Mouse (Mus musculus) heart, embryonic 14.5 days (tissue): ENCODE data around the gene Bag1. TPM values are rescaled to one million over a fixed set of nuclear protein-coding genes. Genes with fewer than 3 reads are reported as not detected.

Experiments used
- ATAC-seq: fragments of 200-750 bp; cut with Nextera tagmentation; 2 replicates; pipeline ENCODE4 v1.8.0; 2017; ENCODE audit warnings: low read depth, moderate TSS enrichment; ENCODE audit not compliant: insufficient number of reproducible peaks, insufficient read depth, low FRiP score
- H3K27ac ChIP-seq, 2 experiments: fragments of 200-500 bp in 1 of 2; fragments of 300-500 bp in 1 of 2; sonication (generic) in 1 of 2; replicated peaks in 1 of 2; 2 replicates each; pipeline ENCODE4 v1.5.1; 2012 to 2014; ENCODE audit warnings: low read depth in 2 of 2, low read length in 2 of 2, control low read depth in 1 of 2, mild to moderate bottlenecking in 1 of 2, mixed read lengths in 1 of 2; ENCODE audit not compliant: control insufficient read depth in 1 of 2, insufficient read depth in 1 of 2
- H3K27me3 ChIP-seq: fragments of 300-500 bp; sonication (generic); 2 replicates; pipeline ENCODE4 v1.6.1; 2014; ENCODE audit warnings: mild to moderate bottlenecking, low read length, control low read depth; ENCODE audit not compliant: control insufficient read depth, insufficient read depth
- H3K36me3 ChIP-seq: fragments of 300-500 bp; sonication (generic); 2 replicates; pipeline ENCODE4 v1.6.1; 2014; ENCODE audit warnings: mild to moderate bottlenecking, control low read depth, low read length, mixed read lengths; ENCODE audit not compliant: control insufficient read depth, insufficient read depth
- H3K4me1 ChIP-seq, 2 experiments: fragments of 200-500 bp in 1 of 2; fragments of 300-500 bp in 1 of 2; sonication (generic) in 1 of 2; 2 replicates each; pipeline ENCODE4 v1.6.1; 2012 to 2014; ENCODE audit warnings: low read length in 2 of 2, control low read depth in 1 of 2, mixed read lengths in 1 of 2; ENCODE audit not compliant: control insufficient read depth in 2 of 2, insufficient read depth in 2 of 2
- H3K4me2 ChIP-seq: fragments of 300-500 bp; sonication (generic); 2 replicates; pipeline ENCODE4 v1.6.1; 2014; ENCODE audit warnings: mild to moderate bottlenecking, low read length
- H3K4me3 ChIP-seq, 2 experiments: fragments of 200-500 bp in 1 of 2; fragments of 300-500 bp in 1 of 2; sonication (generic) in 1 of 2; 2 replicates each; pipeline ENCODE4 v1.5.1; 2012 to 2014; ENCODE audit warnings: low read length in 2 of 2, mild to moderate bottlenecking in 2 of 2, control low read depth in 1 of 2, low read depth in 1 of 2, moderate library complexity in 1 of 2; ENCODE audit not compliant: control insufficient read depth in 1 of 2, insufficient read depth in 1 of 2
- H3K9ac ChIP-seq: fragments of 300-500 bp; sonication (generic); 2 replicates; pipeline ENCODE4 v1.6.1; 2014; ENCODE audit warnings: mild to moderate bottlenecking, low read length
- H3K9me3 ChIP-seq: fragments of 300-500 bp; sonication (generic); 2 replicates; pipeline ENCODE4 v1.6.1; 2016; ENCODE audit warnings: low read length, control low read depth; ENCODE audit not compliant: control insufficient read depth
- whole genome bisulfite sequencing: fragments of 180-500 bp; shearing (Covaris S2); extraction: QIAGEN DNeasy Blood & Tissue Kit; methylation state at CpG from one replicate; pipeline ENCODE4 v1.1.7; 2014; 5-methylcytosine and 5-hydroxymethylcytosine counted together
- polyA plus RNA-seq: library from polyadenylated mRNA; unstranded; fragments of >200 nt; fragmentation: Nextera tagmentation; extraction: Ambion mirVana; gene quantifications from 2 replicates; pipeline ENCODE4 v1.2.1, GENCODE M21; 2014

The Bag1 gene
- polyA plus RNA-seq, 1 experiment from 2014 or later: 211 TPM

DNA sequence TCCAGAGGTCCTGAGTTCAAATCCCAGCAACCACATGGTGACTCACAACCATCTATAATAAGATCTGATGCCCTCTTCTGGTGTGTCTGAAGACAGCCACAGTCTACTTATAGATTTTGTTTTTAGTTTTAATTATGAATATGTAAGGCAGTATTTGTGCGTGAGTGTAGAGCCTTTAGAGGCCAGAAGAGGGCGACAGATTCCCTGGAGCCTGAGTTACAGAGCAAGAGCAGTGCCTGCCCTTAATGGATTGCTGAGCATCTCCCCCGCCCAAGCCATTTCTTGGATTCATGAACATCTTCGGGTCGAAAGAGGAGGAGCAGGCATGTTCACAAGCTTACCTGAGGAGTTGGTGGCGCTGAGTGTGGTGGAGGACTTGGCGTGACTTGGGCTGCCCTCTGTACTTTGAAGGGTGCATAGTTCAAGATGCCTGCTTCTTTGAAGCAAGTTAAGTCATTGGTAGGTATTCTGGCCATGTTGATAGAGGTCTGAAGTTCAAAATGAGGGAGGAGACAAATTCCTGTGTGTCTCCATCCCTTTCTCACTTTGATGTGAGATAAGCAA, 31.4 kb downstream of the Bag1 start:
- Histone ChIP-seq H3K4me1 (peaks cover 11 to 12% of the 10 kb centered on the region in 2 experiments), H3K27ac (no peak overlapping the region), H3K4me3 (no peak overlapping the region), H3K4me2 (no peak overlapping the region), H3K9ac (no peak overlapping the region), H3K9me3 (no peaks in the 10 kb centered on the region), H3K27me3 (no peaks in the 10 kb centered on the region), H3K36me3 (no peaks in the 10 kb centered on the region)
- WGBS: 87% methylated on average over 7 of the region's 7 CpGs
- ATAC-seq: no peak

GRCm38 (mm10) chr4:40915947-40916346, 32.1 kb downstream of the Bag1 start:
- Histone ChIP-seq H3K4me3 (no peak overlapping the region), H3K9me3 (no peaks in the 10 kb centered on the region), H3K4me2 (no peak overlapping the region), H3K4me1 (peaks cover 11 to 12% of the 10 kb centered on the region in 2 experiments), H3K9ac (no peak overlapping the region), H3K27me3 (no peaks in the 10 kb centered on the region), H3K36me3 (no peaks in the 10 kb centered on the region), H3K27ac (no peak overlapping the region)
- ATAC-seq: no peak
- WGBS: 75% methylated on average over 5 of the region's 5 CpGs

- Histone ChIP-seq H3K27me3 (no peaks in the 10 kb centered on the region), H3K36me3 (no peaks in the 10 kb centered on the region), H3K4me2 (no peak overlapping the region), H3K9me3 (no peaks in the 10 kb centered on the region), H3K4me1 (peaks cover under 1 to 1% of the 10 kb centered on the region in 2 experiments), H3K9ac (no peak overlapping the region), H3K27ac (no peak overlapping the region), H3K4me3 (no peak overlapping the region)
- ATAC-seq: no peak
These were observed 33.7 kb downstream of the Bag1 start for GRCm38 (mm10) chr4:40914287-40914867.

DNA sequence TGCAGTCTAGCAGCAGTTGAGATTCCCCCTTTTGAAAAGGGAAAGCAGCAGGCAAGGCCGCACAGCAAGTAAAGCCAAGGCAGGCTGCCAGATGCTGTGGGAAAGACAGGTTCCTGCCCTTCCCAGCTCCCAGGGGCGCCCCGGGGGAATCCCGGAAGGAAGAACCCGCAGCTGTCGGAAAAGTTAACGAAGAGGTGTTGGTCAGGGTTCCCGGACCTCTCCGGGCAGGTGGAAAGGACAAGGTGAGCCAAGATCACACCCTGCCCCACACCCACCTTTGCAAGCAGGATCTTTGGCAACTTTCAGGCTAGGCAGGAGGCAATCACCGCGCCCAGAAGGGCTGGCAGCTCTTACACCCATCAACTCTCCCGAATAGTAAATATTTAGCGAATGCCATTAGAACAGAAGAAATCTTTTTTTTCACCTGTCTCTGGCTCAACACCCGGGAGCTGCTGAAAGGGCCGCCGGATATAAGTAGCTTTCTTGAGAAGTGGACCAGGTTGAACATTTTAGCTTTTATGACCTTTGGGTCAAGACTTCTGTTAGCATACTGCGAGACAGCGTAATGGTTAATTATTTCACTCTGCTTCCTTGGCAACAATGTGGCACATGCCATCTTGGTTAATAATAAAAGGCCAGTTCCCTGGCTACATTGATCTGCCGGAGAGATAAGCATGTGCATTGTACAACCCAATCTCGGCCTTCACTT, 39.7 kb downstream of the Bag1 start:
- Histone ChIP-seq H3K4me2 (peak overlapping the region; percentile 37), H3K9ac (peak overlapping the region; percentile 47), H3K27ac (no peak overlapping the region; a peak in 1 of 4 replicates), H3K9me3 (no peaks in the 10 kb centered on the region), H3K36me3 (no peaks in the 10 kb centered on the region), H3K4me3 (no peak overlapping the region), H3K27me3 (no peaks in the 10 kb centered on the region), H3K4me1 (peaks cover 2 to 5% of the 10 kb centered on the region in 2 experiments; a peak in 2 of 4 replicates)
- ATAC-seq: no peak
- WGBS: 42% methylated on average over 20 of the region's 20 CpGs

GRCm38 (mm10) chr4:40906298-40906697, 41.8 kb downstream of the Bag1 start:
- WGBS: 17% methylated on average over 1 of the region's 1 CpGs
- ATAC-seq: no peak
- no peak overlapping the region for H3K4me3 ChIP-seq

DNA sequence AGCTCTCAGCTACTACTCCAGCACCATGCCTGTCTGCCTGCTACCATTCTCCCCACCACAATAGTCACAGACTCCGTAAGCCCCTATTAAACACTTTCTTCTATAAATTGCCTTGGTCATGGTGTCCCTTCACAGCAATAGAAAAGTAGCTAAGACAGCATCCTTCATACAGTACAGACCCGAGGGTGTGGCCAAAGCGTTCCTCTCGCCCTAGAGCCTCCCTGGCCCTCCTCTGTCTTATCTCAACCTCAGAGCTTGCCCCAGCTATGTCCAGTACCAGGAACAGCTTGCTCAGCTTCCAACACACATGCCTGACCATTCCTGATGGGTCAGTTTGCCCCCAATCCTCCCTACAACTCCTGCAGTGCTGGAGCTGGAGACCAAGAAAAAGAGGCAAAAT, 47.5 kb downstream of the Bag1 start:
- Histone ChIP-seq H3K9me3 (no peaks in the 10 kb centered on the region), H3K27ac (no peak overlapping the region), H3K4me2 (no peak overlapping the region), H3K4me3 (no peak overlapping the region), H3K27me3 (no peaks in the 10 kb centered on the region), H3K36me3 (no peaks in the 10 kb centered on the region), H3K9ac (no peak overlapping the region), H3K4me1 (no peaks in the 10 kb centered on the region)
- WGBS: 78% methylated on average over 4 of the region's 4 CpGs
- ATAC-seq: no peak

More at GRCm38 (mm10) chr4:40906298-40906697, 41.8 kb downstream of the Bag1 start:
- Histone ChIP-seq H3K27ac (no peak overlapping the region), H3K9me3 (no peaks in the 10 kb centered on the region), H3K4me1 (peaks cover 2 to 5% of the 10 kb centered on the region in 2 experiments; a peak in 2 of 4 replicates), H3K36me3 (no peaks in the 10 kb centered on the region), H3K27me3 (no peaks in the 10 kb centered on the region), H3K9ac (no peak overlapping the region), H3K4me2 (no peak overlapping the region)

DNA sequence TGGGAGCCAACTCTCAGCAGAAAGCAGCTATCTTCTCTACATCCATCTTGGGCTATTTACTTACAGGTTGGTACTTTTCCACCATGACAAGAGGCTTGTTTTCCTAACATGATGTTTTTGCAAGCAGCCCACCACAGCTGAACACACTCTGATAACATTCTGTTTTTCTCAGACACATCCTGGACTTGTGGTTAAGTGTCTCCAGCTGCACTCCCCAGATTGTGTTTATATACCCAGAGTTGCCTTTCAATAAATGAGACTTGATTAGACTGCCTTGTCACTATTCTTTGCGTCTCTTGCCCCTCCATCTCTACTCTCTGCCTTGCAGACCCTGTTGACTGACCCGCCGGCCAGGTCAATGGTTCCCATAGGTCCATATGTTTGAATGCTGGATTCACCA, 48.0 kb downstream of the Bag1 start:
- no peak overlapping the region for H3K9ac ChIP-seq
- no peaks in the 10 kb centered on the region for H3K9me3 ChIP-seq
- ATAC-seq: no peak
- H3K27me3 ChIP-seq: no peaks in the 10 kb centered on the region
- no peak overlapping the region for H3K4me2 ChIP-seq
- H3K27ac ChIP-seq: no peak overlapping the region
- no peaks in the 10 kb centered on the region for H3K36me3 ChIP-seq
- H3K4me1 ChIP-seq: no peaks in the 10 kb centered on the region
- no peak overlapping the region for H3K4me3 ChIP-seq
- 84% methylated on average over 3 of the region's 3 CpGs for WGBS
